Mouse (Mus musculus): ENCODE results near the gene Pnliprp2.

Gene Pnliprp2

GRCm38 (mm10) chr19:58805191-58805779 lies 45.8 kb downstream of the Pnliprp2 start:
- no peak for DNase-seq

GRCm38 (mm10) chr19:58806364-58806763 lies 46.8 kb downstream of the Pnliprp2 start:
- DNase-seq = peak; percentile 55

GRCm38 (mm10) chr19:58808864-58809263 lies 49.3 kb downstream of the Pnliprp2 start:
- no peak for DNase-seq

- DNase-seq = no peak
These were observed 51.0 kb downstream of the Pnliprp2 start for GRCm38 (mm10) chr19:58810536-58810935.

GRCm38 (mm10) chr19:58815179-58815922 lies 55.8 kb downstream of the Pnliprp2 start:
- DNase-seq = no peak

GRCm38 (mm10) chr19:58816453-58817041 lies 57.0 kb downstream of the Pnliprp2 start:
- DNase-seq = no peak

GRCm38 (mm10) chr19:58817398-58817797 lies 57.9 kb downstream of the Pnliprp2 start:
- no peak for DNase-seq

GRCm38 (mm10) chr19:58818571-58819415 lies 59.3 kb downstream of the Pnliprp2 start:
- DNase-seq = no peak

GRCm38 (mm10) chr19:58822454-58823200 lies 63.1 kb downstream of the Pnliprp2 start:
- DNase-seq = no peak

- no peak for DNase-seq
These were observed 63.8 kb downstream of the Pnliprp2 start for GRCm38 (mm10) chr19:58823301-58823700.

- DNase-seq = no peak
These were observed 64.8 kb downstream of the Pnliprp2 start for GRCm38 (mm10) chr19:58824316-58824715.
